Mouse (Mus musculus) brain, embryonic 14.5 days (tissue): ENCODE data around the gene Krtcap2. TPM values are rescaled to one million over a fixed set of nuclear protein-coding genes. Genes with fewer than 3 reads are reported as not detected.

ENCODE experiments used
- DNase-seq: peaks from one replicate; pipeline ENCODE4 v3.0.0-alpha.2; 2011; ENCODE audit warnings: low read depth
- CTCF ChIP-seq: fragments of 200-500 bp; IDR thresholded peaks from 2 replicates; pipeline ENCODE4 v1.5.1; 2012; ENCODE audit warnings: inconsistent platforms, mild to moderate bottlenecking, moderate library complexity, borderline replicate concordance; ENCODE audit not compliant: insufficient read depth, insufficient read length; ENCODE audit errors: extremely low read depth
- POLR2A ChIP-seq: fragments of 200-500 bp; IDR thresholded peaks from 2 replicates; pipeline ENCODE4 v1.6.1; 2012; ENCODE audit warnings: mild to moderate bottlenecking, inconsistent platforms, borderline replicate concordance; ENCODE audit not compliant: poor library complexity, insufficient read depth, insufficient read length, severe bottlenecking; ENCODE audit errors: extremely low read depth
- polyA plus RNA-seq: library from polyadenylated mRNA; depleted of rRNA; stranded (reverse); fragments of >200 nt; gene quantifications from 2 replicates; pipeline ENCODE4 v1.2.3, GENCODE M21; 2012; rRNA removed

The Krtcap2 gene
- polyA plus RNA-seq, 1 experiment: 86.7 TPM

GRCm38 (mm10) chr3:89282291-89282643, 36.5 kb downstream of the Krtcap2 start:
- no peak for TF ChIP-seq CTCF
- TF ChIP-seq POLR2A: no peak
- no peak for DNase-seq

- TF ChIP-seq POLR2A (no peak), CTCF (no peak)
- DNase-seq: no peak
Measured at GRCm38 (mm10) chr3:89284261-89284660, 38.5 kb downstream of the Krtcap2 start.

GRCm38 (mm10) chr3:89285526-89285925, 39.8 kb downstream of the Krtcap2 start:
- no peak for TF ChIP-seq POLR2A
- TF ChIP-seq CTCF: no peak
- DNase-seq: no peak

GRCm38 (mm10) chr3:89287286-89287685, 41.5 kb downstream of the Krtcap2 start:
- no peak for DNase-seq
- no peak for TF ChIP-seq POLR2A
- TF ChIP-seq CTCF: no peak

GRCm38 (mm10) chr3:89288503-89288928, 42.8 kb downstream of the Krtcap2 start:
- TF ChIP-seq POLR2A (no peak), CTCF (no peak)
- DNase-seq: no peak

- TF ChIP-seq POLR2A (no peak), CTCF (no peak)
- DNase-seq: no peak
Measured at GRCm38 (mm10) chr3:89291874-89292273, 46.1 kb downstream of the Krtcap2 start.

- no peak for DNase-seq
- no peak for TF ChIP-seq CTCF
- no peak for TF ChIP-seq POLR2A
Measured at GRCm38 (mm10) chr3:89292303-89292702, 46.5 kb downstream of the Krtcap2 start.

- TF ChIP-seq POLR2A (no peak), CTCF (no peak)
- no peak for DNase-seq
Measured at GRCm38 (mm10) chr3:89293247-89293918, 47.6 kb downstream of the Krtcap2 start.

- DNase-seq: no peak
- no peak for TF ChIP-seq POLR2A
- TF ChIP-seq CTCF: no peak
Measured at GRCm38 (mm10) chr3:89294195-89294594, 48.4 kb downstream of the Krtcap2 start.

GRCm38 (mm10) chr3:89295685-89296230, 50.0 kb downstream of the Krtcap2 start:
- TF ChIP-seq POLR2A (no peak), CTCF (no peak)
- no peak for DNase-seq

GRCm38 (mm10) chr3:89296761-89297396, 51.1 kb downstream of the Krtcap2 start:
- no peak for TF ChIP-seq CTCF
- no peak for TF ChIP-seq POLR2A
- peak; percentile 40 for DNase-seq

- TF ChIP-seq POLR2A (no peak), CTCF (no peak)
- no peak for DNase-seq
Measured at GRCm38 (mm10) chr3:89298908-89299307, 53.1 kb downstream of the Krtcap2 start.

- TF ChIP-seq CTCF (no peak), POLR2A (no peak)
- DNase-seq: peak; percentile 56
Measured at GRCm38 (mm10) chr3:89299499-89299898, 53.7 kb downstream of the Krtcap2 start.

Other genes with a start within 250 kb of the Krtcap2 start
- gene Rusc1, start 152.7 kb upstream of the Krtcap2 start, polyA plus RNA-seq: 131 and 149 TPM in 2 replicates
- gene Gm43738, start 144.9 kb upstream of the Krtcap2 start, polyA plus RNA-seq: 0.03 and 0.05 TPM in 2 replicates
- gene Fdps, start 144.0 kb upstream of the Krtcap2 start, polyA plus RNA-seq: 169 and 202 TPM in 2 replicates
- gene Pklr, start 109.8 kb upstream of the Krtcap2 start, polyA plus RNA-seq: 0.14 and 0.21 TPM in 2 replicates
- gene Hcn3, start 85.8 kb upstream of the Krtcap2 start, polyA plus RNA-seq: 61.6 and 68.6 TPM in 2 replicates
- gene Clk2, start 81.2 kb upstream of the Krtcap2 start, polyA plus RNA-seq: 103 and 123 TPM in 2 replicates
- 132 and 139 TPM in 2 replicates for gene Scamp3, start 68.5 kb upstream of the Krtcap2 start, polyA plus RNA-seq
- 69.1 and 73.8 TPM in 2 replicates for gene Fam189b, start 62.8 kb upstream of the Krtcap2 start, polyA plus RNA-seq
- 55.6 and 56.3 TPM in 2 replicates for gene Gba, start 43.0 kb upstream of the Krtcap2 start, polyA plus RNA-seq
- gene Thbs3, start 30.8 kb upstream of the Krtcap2 start, polyA plus RNA-seq: 117 and 168 TPM in 2 replicates
- 146 and 201 TPM in 2 replicates for gene Mtx1, start 18.9 kb upstream of the Krtcap2 start, polyA plus RNA-seq
- 9.3 and 10.0 TPM in 2 replicates for gene Muc1, start 16.9 kb upstream of the Krtcap2 start, polyA plus RNA-seq
- gene Trim46, start 343 bp downstream of the Krtcap2 start, polyA plus RNA-seq: 131 and 144 TPM in 2 replicates
- gene Dpm3, start 13.4 kb downstream of the Krtcap2 start, polyA plus RNA-seq: 145 and 269 TPM in 2 replicates
- 41.4 and 71.8 TPM in 2 replicates for gene Slc50a1, start 24.6 kb downstream of the Krtcap2 start, polyA plus RNA-seq
- 11.2 and 12.0 TPM in 2 replicates for gene Efna1, start 35.2 kb downstream of the Krtcap2 start, polyA plus RNA-seq
- gene Efna3, start 77.0 kb downstream of the Krtcap2 start, polyA plus RNA-seq: 59.4 and 60.3 TPM in 2 replicates
- gene Efna4, start 92.1 kb downstream of the Krtcap2 start, polyA plus RNA-seq: 12.6 and 22.9 TPM in 2 replicates
- 63.6 and 75.5 TPM in 2 replicates for gene Adam15, start 104.0 kb downstream of the Krtcap2 start, polyA plus RNA-seq
- gene Dcst2, start 116.0 kb downstream of the Krtcap2 start, polyA plus RNA-seq: 0.38 and 0.57 TPM in 2 replicates
- gene Dcst1, start 119.3 kb downstream of the Krtcap2 start, polyA plus RNA-seq: 0.04 TPM in 1 of 2 replicates, not detected in the other
- 2.4 and 2.8 TPM in 2 replicates for gene Zbtb7b, start 148.8 kb downstream of the Krtcap2 start, polyA plus RNA-seq
- gene Lenep, start 156.8 kb downstream of the Krtcap2 start, polyA plus RNA-seq: 4.6 and 5.2 TPM in 2 replicates
- gene Flad1, start 165.9 kb downstream of the Krtcap2 start, polyA plus RNA-seq: 39.4 and 53.9 TPM in 2 replicates
- gene Cks1b, start 172.4 kb downstream of the Krtcap2 start, polyA plus RNA-seq: 79.8 and 129 TPM in 2 replicates
- 29.5 and 30.2 TPM in 2 replicates for gene Shc1, start 172.5 kb downstream of the Krtcap2 start, polyA plus RNA-seq
- 71.6 and 90.9 TPM in 2 replicates for gene Pygo2, start 184.2 kb downstream of the Krtcap2 start, polyA plus RNA-seq
- 9.5 and 13.6 TPM in 2 replicates for gene Pbxip1, start 190.7 kb downstream of the Krtcap2 start, polyA plus RNA-seq
- gene Pmvk, start 208.6 kb downstream of the Krtcap2 start, polyA plus RNA-seq: 72.2 and 86.3 TPM in 2 replicates